Mouse (Mus musculus) ovary, postnatal 14 days (tissue): ENCODE results near the gene Oscar.
"Not testable (repeated sequence)": the region's sequence is repeated elsewhere in the genome, so short reads cannot be mapped to it uniquely, and the experiment has no call there.

Experiments used
- DNase-seq: peaks from one replicate; pipeline ENCODE4 v3.0.0; 2022; ENCODE audit warnings: low spot score

Oscar gene

DNA sequence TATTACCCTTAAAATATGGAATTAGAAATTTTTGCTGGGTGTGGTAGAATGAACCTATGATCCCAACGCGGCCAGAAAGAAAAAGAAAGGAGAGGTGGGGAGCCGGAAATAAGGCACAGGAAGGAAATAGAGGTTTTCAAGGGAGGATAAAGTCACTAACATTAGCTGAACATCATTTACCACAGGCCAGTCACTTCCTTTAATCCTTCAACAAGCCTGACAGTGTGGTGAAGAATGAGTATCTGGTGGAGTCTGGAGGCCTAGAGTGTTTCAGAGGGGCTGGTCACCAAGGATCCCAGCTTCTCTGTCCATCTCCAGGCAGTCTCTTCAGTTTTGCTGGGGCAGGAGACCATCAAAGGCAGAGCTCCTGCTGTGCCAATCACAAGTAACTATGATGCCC is 5.5 kb downstream of the Oscar start:
- no peak for DNase-seq

DNA sequence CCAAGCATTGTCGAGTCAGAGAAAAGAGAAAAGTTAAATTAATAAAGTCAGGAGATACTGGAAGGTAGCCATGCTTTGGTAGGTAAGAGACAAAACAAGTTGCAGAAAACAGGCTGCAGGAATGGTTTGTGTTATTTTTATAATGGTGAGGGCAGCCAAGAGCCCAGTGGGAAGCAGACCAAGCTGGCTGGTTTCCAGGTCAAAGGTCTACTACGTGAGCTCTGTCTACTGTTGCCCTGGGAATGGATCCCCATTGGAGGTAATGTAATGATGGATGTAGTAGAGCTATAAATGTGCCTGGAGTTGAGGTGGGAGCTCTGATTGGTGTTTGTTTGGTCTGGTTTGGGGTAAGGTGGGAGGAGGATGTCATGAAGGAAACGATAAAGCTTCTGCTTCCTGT is 6.9 kb downstream of the Oscar start:
- peak; percentile 52 for DNase-seq

DNA sequence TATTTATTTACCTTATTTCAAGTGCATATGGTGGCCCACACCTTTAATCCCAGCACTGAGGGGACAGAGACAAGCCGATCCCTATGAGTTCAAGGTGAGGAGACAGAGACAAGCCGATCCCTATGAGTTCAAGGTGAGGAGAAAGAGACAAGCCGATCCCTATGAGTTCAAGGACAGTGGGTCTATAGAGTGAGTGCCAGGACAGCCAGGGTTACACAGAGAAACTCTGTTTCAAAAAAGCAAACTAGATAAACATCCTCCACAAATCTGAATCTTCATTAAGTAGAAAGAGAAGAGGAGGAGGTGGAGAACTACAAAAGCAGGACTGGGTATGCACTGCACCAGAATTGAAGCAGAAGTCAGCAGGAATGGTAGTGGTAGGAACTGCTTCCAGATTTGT is 7.3 kb downstream of the Oscar start:
- DNase-seq = no peak

DNA sequence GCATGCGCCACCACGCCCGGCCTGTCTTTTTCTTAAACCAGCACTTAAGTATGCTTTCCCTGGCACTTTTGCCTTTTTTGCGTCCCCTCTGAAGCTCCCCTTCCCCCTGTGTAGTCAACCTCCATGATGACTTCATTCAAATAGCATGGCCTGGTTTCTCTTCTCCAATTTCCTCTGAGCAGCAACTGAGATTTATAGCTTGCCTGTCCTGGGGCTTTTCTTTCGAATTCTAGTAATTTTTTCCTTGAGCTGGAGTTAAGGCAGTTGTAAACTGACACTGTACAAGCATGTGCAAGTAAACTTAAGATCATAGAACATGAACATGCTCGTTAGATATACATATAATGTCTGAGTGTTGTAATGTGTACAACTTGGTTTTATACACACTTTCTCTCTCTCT is 8.6 kb downstream of the Oscar start:
- no peak for DNase-seq

DNA sequence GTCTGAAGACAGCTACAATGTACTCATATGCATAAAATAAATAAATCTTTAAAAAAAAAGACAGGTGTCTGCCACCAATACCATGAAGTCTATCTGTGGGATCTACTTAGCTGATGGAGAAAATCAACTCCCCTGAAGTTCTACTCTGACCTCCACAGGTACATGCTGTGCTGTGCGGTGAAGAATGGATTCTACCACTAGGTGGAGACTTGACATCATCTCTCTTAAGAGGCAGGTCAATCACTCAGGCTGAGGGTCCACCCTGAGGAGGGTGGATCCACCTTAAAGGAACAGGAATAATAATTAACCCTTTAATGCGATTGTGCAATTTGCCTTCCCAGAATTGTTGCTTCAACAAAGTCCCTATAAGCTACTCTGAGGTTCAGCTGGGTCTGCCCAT is 9.2 kb downstream of the Oscar start:
- DNase-seq = no peak

DNA sequence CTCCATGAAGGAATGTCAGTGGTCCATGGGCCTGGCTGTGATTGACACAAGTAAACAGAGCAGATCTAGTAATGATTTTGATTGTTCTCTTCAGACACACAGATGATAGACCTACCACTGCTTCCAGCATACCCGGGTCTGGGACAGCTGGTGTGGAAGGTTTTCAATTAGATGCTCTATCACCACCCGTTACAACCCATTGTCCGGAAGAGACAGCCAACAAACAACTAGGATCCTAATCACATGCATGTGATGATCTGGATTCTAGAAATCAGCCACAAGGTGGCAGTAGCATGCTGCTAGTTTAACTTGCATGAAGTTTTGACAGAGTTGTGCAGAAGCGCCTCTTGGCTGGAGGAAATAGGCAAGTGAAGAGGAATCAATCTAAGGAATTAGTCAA is 14.8 kb downstream of the Oscar start:
- peak; percentile 62 for DNase-seq

DNA sequence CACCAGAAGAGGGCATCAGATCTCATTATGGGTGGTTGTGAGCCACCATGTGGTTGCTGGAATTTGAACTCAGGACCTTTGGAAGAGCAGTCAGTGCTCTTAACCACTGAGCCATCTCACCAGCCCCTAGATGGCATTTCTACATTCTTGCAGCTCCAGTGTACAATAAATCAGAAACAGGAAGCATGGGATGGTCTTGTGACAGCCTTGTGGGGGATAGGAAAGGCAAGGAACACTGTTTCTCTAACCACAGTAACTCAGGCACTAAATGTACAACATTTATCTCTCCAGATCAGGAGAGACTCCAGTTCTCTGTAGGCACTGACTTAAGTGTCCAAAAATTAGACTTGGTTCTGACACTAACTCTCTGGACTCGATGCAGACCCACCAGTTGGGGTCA is 18.2 kb downstream of the Oscar start:
- DNase-seq = not testable (repeated sequence)

DNA sequence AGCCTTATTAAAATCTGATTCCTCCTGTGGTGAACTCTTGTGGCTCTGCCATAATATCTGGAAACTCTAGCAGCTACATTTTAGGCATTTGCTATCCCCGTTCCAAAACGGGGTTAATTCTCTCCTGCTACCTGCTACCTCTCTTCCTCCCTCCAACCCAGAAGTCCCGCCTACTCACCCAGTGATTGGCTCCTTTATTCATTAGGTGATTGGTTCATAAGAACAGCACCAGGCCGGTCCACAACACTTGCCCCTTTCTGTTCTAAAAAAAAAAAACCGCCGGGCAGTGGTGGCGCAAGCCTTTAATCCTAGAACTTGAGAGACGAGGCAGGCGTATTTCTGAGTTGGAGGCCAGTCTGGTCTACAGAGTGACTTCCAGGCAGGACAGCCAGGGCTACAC is 20.8 kb downstream of the Oscar start:
- no peak for DNase-seq

DNA sequence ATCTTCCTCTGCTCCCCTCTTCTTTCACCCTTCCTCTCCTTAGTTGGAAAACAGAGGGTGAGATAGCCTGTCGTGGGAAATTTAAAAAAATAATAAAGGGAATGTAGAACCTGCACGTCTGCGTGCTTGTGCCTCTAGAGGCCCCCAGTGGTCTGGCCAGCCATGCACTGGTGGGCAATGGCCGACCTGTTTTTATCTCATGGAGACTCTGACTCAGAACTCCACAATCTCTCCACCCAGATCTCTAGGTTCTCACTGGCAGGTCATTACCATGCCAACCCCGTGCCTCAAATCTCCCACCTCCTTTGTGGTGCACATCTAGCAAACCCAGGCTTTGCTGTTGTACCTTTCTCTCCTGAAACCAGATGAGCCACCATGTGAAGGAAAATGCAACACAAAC is 21.3 kb downstream of the Oscar start:
- no peak for DNase-seq

DNA sequence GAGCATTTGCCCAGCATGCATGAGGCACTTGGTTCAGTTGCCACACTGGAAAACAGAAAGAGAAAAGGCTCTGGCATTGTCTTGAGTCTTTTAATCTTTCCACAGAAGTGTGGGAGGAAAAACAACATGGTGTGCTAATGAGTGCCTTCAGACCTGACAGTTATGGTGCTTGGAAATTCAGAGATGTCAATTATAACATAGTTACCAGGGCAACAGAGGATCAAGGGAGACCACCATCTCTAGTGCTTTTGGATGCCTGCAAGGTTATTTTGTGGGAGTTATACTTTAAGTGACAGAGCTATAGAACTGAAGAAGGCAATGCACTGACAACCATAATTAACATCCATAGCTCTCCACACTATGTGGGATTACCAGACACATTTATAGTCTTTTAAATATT is 22.1 kb downstream of the Oscar start:
- DNase-seq = no peak

DNA sequence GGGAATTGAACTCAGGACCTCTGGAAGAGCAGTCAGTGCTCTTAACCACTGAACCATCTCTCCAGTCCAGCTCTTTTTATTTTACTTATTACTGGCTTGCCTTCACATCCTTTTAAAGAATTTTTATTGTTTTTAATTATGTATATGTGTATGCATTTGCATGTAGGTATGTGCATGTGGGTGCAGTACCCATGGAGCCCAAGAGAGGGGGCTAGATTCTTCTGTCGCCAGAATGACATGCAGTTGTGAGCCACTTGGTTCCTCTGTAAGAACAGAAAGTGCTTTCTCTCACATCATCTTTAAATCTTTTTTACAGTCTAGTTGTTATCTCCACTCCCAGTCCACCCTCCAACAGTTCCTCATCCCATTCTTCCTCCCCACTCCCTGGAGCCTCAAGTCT is 24.4 kb downstream of the Oscar start:
- DNase-seq = no peak

DNA sequence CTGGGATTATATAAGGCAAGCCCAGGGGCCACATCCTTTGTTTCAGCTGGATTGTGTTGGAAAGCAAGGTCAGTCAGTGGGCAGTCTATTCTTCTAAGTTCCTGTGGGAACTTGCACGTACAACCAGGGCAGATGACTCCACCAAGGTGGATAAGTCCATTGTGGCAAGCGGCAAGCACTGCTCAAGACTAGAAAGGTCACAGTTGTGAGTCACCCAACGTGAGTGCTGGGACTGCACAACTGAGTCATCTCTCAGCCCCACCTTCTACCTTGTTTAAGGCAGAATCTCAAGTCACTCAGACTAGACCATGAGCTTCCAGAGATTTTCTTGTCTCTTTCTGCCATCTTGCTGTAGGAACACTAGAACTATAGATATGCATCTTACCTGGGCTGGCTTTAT is 25.4 kb downstream of the Oscar start:
- DNase-seq = no peak

DNA sequence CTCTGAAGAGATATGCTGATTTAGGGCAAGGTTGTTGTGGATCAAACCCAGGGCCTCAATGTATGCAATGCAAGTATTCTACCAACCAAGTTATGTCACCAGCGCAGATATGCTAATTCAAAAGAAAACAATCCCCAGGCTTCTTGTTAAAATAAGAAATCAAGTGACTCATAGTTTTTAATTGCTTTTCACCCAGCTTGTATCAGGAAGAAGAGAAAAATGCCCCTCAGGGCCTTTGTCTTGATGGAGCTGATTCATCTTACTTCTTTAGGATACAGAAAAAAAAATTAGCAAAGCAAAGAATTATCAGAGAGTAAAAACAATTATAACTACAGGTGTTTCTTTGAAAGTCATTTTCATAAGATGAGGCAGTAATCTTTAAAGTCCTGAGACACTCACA is 28.7 kb downstream of the Oscar start:
- no peak for DNase-seq

DNA sequence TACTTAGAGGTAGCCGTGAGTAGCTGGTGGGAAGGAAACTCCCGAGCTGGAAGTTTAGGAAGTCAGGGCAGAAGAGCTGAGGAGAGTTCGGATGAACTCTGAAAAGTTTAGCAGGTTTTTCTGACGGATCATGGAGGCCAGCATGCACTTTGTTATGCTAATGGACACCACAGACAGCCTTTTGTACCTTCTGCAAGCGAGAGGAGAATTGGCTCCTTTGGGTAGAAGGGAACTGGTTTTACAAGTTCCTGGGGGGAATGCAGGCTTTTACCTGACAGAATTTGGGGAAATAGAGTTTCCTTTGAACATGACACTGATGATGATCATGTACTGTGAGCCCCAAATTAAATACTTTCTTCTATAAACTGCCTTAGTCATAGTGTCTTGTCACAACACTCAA is 29.7 kb downstream of the Oscar start:
- no peak for DNase-seq

DNA sequence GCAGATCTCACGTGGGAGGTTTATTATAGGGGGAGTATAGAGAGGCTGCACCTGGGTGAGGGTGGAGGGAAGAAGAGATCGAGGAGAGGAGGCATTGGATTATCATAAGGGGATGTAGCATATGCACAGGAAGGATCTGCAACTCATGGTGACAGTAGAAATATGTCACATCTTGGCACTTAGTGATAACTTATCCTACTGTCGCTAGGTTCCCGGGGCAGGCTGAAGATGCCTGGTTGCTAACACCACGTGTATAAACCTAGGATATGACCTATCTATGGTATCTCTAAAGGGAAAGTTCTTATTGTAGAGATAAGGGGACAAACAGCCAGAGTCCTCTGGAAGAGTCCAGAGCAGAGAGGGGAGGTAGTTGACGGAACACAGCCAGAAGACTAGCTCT is 30.2 kb downstream of the Oscar start:
- no peak for DNase-seq

DNA sequence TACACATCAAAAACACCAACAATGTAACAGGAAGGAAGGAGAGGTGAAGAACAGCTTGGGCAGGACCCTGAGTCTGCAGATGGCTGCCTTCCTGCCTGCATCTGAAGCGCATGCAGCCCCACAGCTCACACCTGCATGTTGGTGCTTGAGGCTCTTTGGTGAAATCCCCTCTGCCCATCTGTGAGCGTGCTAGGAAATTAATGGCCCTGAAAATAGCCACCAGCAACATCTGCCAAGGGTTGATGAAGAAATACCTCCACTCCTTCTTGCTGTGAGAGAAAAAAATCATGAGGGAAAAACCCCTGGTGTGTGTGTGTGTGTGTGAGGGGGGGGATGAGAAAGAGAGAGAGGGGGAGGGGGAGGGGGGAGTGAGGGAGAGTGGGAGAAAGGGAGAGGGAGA is 35.9 kb downstream of the Oscar start:
- DNase-seq = no peak

DNA sequence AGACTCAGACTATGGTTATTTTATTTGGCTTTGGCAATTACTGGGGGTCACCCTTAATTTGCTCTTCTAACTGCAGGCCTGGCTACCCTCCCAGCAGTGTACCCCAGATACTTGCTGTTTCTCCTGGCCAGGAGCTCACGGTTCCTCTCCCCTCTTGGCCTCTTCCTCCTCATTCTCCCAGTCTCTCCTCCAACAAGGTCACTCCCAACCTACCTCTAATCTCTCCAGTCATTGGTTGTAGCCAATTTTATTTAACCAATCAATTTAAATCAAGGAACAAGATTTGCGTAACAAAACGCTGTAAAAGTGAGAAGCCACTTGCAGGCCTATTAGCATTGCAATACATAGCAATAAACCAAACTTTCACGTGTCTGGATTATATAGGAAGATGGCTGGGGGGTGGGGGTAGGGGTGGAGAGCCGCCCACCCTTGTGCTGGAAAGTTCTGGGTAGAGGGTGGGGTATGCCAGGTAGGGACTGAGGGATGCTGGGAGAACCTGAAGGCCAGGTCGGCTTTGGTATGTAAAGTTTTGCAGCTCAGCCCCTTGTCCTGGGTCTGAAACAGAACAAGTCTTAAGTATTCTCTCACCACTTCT is 36.9 kb downstream of the Oscar start:
- DNase-seq = no peak

DNA sequence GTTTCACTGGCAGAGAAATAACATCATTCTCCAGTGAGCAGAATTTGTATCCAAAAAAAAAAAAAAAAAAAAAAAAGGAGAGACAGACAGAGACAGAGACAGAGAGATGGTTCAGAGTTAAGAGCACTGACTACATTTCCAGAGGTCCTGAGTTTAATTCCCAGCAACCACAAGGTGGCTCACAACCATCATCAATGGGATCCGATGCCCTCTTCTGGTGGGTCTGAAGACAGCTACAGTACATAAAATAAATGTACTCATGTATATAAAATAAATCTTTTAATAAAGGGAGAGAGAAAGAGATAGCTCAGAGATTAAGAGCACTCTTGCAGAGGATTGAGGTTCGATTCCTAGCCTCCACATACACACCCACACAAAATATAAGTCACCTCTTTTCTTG is 37.8 kb downstream of the Oscar start:
- DNase-seq = no peak

DNA sequence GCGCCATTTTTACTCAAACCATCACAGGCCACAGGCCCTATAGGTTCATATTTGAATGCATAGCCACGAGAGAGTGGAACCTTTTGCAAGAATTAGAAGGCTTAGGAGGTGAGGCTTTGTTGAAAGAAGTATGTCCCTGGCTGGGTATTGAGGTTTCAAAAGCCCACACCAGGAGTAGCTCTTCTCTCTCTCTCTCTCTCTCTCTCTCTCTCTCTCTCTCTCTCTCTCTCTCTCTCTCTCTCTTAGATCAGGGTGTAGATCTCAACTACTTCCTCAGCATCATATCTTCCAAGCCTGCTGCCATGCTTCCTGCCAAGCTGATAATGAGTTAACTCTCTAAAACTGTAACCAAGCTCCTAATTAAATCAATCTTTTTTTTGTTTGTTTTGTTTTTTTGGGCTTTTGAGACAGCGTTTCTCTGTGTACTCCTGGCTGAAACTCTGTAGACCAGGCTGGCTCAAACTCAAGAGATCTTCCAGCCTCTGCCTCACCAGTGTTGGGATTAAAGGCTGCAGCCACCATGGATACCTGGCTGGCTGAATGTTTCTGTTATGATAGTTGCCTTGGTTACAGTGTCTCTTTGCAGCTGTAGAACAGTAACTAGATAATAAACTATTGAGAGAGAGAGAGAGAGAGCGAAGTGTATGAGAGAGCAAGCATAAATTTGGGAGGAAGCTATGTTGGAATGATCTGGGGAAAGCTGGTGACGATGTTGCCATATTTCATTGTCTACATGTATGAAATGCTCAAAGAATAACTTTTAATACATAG is 39.4 kb downstream of the Oscar start:
- DNase-seq = no peak

DNA sequence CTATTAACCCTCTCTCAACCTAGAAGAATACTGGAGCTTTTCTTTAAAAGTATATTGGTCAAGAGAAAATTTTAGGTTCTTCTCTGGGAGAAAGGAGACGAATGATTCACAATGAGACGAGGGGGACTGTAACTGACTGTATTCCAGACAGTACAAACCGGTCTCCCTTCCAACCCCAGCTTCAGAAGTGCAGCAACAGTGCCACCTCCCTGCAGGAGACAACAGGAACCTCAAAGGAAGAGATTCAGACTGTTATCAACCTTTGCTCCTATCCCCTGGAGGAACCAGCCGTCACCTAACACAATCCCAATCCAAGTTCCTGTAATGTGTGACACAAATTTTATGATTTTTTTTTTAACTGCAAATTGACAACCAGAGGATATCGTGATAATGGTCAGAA is 41.7 kb downstream of the Oscar start:
- DNase-seq = no peak

DNA sequence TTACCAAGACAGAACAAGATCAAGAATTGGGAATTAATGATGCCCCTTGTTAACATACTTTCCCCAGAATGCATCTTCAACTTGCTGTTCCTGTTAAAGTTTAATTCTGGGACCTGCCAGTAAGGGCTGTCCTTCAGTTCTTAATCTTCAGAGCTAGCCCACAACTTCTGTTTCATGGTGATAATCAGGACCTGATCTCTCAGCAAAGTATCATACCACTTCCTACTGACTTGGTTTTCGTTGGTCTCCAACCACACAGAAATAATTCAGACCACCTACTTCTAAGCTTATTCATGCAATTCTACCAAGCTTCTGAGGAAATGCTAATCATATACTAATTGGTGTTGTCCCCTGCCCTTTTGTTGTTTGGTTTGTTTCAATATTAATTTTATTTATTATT is 44.1 kb downstream of the Oscar start:
- no peak for DNase-seq

DNA sequence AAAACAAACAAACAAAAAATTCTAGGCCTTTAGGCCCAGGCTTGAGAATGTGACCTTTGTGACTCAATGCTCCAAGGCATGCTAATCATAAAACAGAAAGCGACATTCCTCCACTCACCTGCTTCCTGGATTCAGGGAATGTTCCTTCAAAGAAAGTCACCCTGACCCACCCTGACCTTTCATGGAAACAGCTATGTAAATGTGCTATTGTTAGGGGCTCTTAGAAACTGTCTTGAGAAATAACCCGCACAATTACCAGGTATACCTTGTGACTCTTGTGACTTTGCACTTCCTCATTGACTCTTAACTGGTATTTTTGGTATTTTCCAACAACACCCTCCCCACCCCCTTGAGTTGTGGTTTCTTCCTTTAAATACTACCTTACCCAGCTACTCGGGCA is 45.4 kb downstream of the Oscar start:
- DNase-seq = not testable (repeated sequence)

DNA sequence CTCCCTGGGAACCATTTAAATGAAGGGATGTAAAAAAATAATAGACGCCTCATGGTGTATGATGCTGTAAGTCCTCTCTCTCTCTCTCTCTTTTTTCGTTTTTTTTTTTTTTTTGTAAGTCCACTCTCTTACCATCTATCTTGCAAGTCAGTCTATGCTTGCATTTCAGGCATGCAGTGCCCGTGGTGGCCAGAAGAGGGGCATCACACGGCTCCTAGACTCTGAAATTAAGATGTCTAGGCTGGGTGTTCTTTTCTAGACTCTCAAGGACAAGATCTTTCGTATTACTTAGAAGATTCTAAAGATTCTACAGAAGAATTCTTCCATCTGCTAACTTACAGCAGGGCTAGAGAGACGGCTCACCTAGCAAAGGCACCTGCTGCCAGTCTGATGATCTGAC is 46.2 kb downstream of the Oscar start:
- no peak for DNase-seq

DNA sequence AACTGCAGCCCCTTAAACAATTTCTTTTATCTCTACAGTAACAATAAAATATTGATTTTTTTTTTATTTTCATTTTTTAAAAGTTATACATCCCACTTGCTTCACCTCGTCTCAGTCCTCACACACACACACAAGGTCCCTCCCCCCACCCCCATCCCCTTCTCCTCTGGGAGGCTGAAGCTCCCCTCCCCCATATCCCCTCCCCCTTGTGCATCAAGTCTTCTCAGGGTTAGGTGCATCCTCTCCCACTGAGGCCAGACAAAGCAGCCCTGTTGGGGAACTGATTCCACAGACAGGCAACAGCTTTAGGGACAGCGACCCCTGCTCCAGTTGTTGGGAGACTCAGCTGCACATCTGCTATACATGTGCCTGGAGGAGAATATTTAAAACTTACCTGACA is 48.6 kb downstream of the Oscar start:
- no peak for DNase-seq
